Mouse (Mus musculus) T-cell, adult 2 months (primary cell): ENCODE results near the gene Msh3.
"Not testable (repeated sequence)": the region's sequence is repeated elsewhere in the genome, so short reads cannot be mapped to it uniquely, and the experiment has no call there.

Source experiments
- DNase-seq: peaks from one replicate; pipeline ENCODE4 v3.0.0; 2022; ENCODE audit warnings: low spot score

The Msh3 gene

DNA sequence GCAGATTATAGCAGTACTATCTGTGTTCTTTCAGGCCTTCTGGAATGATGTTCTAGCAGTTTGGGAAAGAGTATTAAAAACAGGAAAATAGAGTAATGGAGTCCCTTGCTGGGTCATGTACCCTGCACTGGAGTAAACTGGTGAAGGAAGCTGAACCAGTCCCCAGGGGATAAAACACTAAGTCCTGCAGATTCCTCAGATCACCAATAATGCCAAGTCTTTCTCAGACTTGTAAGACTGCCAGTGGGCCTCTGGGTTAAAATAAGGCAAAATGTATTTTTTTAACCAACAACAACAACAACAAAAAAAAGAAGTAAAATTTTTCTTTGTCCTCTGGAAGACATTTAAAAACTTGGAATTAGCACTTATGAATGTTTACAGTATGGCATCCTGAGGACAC is 102.5 kb downstream of the Msh3 start:
- DNase-seq, result no peak

DNA sequence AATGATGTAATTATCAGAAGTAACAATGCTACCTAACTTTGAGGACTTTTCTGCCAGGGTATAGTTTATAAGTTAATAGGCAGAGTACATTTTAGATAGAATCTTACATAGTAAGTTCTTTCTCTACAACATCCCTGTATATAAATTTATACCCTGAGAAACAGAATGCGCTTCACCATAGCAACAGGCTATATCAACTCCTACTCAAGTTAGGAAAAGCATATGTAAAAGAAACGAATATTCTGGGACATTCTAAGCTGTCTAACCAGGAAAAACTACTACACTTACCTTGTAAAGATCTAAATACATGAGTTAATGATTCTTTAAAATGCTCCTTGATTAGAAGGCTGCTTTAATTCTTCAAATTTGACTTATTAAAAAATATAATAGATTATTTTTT is 107.2 kb downstream of the Msh3 start:
- DNase-seq, result no peak

DNA sequence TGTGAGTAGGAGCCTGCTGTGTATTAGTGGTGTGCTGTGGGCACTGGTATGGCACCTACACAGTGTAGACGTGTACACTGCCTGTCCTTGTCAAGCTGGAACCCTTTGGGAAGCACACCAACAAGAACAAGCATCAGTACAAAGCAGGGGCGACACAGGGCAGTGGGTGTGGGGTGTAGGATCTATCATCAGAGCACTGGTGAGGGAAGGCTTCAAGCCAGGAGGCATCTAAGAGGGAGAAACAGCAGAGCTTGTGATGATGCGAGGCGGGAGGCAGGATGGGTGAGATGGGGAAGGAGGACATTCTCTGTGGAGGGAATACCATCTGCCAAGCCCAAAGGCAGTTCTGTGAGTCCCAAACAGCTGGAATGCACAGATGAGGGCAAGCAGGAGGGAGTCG is 107.8 kb downstream of the Msh3 start:
- DNase-seq, result no peak

DNA sequence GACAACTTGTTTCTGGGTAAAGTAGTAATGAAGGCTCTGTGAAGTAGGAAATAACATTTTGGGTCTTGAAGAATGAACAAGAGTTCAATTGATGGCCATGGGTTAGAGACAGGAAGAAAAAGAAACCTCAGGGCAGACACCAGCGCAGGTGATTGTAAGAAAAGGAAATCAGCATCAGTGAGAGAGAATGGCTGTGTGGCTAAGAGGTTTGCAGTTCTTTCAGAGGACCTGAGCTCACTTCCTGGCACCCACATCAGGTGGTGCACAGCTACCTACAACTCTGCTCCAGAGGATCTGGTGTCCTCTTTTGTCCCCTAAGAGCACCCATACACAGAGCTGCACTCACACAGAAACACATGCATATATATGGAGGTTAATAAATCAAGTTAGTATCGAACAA is 110.1 kb downstream of the Msh3 start:
- no peak for DNase-seq

DNA sequence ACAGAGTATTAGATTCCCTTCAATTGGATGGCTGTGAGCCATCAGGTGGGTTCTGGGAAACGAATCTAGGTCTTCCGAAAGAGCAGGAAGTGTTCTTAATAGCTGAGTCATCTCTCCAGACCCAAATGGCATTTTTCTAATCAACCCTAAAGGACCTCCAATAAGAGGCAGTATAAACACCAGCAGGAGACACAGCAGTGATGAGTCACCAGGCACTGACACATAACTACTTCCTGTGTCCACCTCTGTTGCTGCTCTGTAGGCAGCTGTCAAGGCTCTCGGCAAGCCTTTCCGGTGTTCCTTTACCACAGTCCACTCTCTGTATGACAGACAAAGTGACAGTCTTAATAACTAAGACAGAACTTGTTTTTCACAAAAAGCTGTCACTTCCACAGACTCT is 113.4 kb downstream of the Msh3 start:
- DNase-seq, result no peak

DNA sequence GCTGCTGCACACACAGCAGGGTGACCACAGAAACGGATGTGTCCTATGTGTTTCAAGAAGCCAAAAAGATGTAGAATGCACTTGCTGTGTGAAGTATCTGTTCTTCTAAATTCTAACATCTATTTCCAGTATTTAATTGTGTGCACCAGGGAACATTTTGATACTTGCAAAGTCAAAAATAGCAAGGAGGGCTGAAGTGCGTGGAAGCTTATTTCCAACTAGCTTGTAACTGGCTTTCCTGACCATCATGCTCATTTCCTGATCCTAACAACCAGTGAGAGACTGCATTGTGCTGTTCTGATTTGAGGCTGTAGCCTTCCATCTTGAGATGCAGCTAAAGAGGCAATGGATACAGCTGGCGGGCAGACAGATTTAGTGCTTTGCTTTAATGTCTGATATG is 116.9 kb downstream of the Msh3 start:
- DNase-seq, result no peak

DNA sequence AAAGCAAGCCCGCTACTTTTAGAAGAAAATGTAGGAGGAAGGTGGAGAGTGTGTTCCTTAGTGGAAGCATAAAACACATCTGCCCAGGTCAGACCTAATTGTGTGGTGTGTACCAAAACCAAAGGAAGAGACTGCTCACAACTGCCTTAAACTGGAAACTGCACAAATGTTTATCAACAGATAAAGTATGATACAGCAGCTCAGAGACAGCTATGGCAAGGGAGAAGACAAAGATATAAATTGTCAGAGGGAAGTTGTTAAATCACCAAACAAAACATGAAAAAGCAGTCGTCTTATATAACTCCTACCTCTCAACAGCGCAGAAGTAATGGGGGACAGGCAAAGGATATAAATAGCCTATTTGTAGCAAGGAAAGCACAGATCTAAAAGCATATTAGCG is 117.8 kb downstream of the Msh3 start:
- no peak for DNase-seq

DNA sequence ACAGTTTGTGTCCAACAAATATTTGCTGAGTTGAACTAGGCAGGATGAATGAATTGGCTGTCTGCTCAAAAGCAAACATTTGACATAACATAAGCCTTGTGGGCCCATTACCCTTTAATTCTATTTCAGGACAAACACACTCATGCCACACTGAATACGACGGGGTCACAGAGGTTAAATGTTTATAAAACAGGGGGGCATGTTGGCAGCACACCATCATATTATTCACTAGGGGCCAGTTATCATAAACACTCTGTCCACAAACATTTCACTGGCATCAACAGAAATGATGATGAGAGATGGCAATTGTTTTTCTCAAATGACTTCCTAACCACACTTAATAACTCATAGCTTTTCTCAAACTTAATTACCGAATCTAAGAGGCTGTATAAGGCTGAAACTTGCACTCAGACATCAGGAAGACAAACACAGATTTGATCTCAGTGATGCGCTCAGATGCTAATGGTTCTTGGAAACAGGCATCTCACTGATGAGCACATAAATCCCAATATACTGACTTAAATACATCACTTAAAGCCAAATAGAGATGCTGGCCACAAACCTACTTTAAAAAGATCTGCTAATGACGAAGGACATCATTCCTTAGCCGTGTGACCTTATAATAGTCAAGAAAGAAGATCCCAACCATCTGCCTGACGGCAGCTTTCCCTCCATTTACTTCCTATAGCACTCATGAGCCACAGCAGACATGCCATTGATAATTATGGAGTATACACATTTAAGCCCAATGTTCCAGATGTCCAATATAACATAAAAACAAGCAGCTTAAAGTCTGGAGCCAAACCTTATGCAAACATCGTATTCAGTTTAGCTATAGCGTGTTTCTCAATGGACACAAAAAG is 122.5 kb downstream of the Msh3 start:
- DNase-seq, result no peak

DNA sequence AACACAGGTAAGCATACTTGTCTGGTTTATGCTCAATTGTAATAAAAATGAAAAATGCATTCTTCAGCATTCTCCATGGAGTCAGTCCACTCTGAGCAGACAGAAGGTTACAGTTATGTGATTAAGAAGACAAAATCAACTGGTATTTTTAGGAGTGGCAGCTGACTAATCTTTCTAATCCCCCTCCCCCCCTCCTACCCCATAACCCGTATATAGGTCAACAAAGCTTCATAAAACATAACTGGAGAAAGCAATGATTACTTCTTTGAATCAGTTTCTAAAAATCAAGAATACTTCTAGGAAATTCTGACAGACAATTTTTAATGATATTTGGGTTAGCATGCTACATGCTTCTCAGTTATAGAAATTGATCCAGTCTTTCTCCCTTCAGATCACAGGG is 126.8 kb downstream of the Msh3 start:
- no peak for DNase-seq

DNA sequence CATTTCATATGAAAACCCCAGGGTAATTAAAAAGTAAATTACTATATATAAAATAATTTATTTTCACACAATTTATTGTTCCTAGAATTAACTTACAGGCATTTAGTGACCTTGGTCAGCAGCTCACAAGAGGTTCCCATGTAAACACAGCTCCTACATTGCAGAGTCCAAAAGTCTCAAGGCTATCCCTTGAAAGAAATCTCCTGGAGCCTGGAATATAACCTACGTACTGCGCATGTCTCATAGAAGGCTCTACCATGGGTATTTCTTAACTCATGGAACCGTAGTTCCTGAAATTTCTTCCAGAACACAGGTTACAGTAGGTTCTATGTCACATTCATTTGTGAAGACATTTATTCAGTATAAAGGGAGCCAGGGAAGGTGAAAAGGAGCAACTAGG is 131.2 kb downstream of the Msh3 start:
- DNase-seq, result no peak

DNA sequence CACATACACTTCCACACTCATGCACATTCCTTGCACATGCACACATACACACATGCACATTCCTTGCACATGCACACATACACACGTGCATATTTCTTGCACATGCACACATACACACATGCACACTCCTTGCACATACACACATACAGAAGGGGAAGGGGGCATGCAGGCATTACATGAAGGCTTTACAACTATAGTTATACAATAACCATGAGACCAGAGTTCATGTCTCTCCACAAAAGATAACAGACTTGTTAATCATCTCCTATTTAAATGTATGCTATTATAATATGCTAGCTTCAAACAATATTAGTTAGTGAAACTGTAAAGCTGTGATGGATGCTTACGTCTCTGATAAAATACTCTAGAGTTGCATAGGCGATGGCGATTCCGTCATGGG is 132.0 kb downstream of the Msh3 start:
- DNase-seq, result no peak

DNA sequence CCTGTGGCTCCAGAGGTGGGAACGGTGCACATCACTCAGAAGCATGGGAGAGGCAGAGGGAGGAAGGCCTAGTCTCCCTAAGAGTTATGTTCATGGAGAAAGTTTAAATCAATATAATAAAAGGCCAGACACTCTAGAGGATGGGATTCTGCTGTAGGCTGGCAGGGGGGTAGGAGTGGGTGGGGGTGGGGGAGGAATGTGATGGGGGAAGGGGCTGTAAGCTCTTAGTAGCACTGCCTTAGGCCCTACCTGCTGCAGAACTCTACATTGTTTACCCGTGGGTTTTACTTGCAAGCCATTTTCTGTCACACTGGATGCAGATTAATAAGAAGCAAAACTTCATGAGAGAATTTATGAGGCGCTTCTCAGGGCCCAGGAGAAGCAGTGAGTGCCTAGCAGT is 135.0 kb downstream of the Msh3 start:
- DNase-seq, result no peak

DNA sequence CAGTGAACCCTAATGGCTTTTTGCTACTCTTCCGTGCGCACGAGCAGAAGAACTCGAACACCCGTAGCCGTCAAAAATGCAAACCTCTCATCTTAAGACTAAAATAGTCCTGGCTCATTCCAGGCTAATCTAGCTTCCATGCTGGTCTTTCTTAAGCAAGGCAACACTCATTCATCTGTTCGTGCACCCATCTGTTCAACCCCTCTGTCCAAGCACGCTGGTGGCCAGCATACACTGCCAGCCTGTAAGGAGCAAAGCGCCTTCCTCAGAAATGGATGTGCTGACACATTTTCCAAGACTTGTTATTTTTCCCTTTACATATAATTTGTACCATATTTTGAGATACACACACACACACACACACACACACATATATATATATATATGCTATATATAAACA is 137.6 kb downstream of the Msh3 start:
- DNase-seq, result no peak

DNA sequence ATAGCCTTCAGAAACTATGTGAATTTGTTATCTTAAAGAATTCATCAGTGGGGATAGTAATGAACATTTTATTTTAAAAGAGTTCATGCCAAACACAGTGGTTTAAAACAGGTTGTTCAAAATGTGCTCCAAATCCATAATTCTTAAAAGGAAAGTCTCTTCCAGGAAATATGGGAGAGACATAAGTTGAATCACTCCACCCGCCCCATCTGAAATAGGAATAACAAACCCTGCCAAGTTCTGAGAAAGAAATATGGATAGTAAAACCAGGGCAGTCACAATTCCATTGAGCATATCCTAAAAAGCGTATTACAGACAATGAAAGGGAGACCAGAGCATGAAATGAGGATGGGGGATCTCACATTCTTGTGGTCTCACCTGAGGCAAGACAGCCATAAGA is 157.9 kb downstream of the Msh3 start:
- DNase-seq, result no peak

DNA sequence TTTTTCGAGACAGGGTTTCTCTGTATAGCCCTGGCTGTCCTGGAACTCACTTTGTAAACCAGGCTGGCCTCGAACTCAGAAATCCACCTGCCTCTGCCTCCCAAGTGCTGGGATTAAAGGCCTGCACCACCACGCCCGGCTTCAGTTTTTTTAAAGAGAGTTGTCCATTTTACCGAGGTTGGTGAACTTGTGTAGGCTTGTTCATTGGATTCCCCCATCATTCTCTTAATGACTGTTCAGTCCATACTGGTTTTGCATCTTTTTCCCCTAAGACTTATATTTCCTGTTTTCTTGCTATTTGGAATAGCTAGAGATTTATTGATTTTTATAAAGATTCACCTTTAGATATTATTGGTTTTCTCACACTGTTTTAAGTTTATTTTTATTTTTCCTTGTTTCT is 161.0 kb downstream of the Msh3 start:
- DNase-seq, result not testable (repeated sequence)

DNA sequence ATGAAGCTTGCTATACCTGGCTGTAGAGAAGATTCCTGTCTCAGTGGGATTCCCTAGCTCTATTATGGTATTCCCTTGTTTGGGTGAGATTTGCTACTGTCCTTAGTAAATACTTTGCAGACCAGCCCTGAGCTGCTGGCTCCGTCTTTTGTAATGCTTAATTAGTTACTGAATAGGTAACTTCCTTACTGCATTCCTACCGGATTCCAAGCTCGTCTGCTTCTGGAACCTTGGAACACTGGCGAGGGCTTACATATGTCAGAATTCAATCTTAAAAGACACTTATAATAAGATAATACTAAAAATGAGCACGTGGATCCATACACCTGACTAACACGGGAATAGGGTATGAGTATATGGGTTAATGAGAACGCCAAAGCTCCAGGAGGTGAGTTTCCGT is 182.1 kb downstream of the Msh3 start:
- DNase-seq, result not testable (repeated sequence)
